Mouse (Mus musculus) layer of hippocampus, adult 2 months (tissue): ENCODE data around the gene Tex14. TPM values are rescaled to one million over a fixed set of nuclear protein-coding genes. Genes with fewer than 3 reads are reported as not detected.
"Not testable (repeated sequence)": the region's sequence is repeated elsewhere in the genome, so short reads cannot be mapped to it uniquely, and the experiment has no call there.

Experiments
- DNase-seq, 2 experiments: peaks; one replicate each; pipeline ENCODE4 v3.0.0; 2022; ENCODE audit warnings: low spot score in 2 of 2
- H3K27ac ChIP-seq: fragments of 200-600 bp; 2 replicates; pipeline ENCODE4 v1.8.1; 2022
- H3K4me3 ChIP-seq: fragments of 200-600 bp; 2 replicates; pipeline ENCODE4 v1.8.1; 2022; ENCODE audit warnings: mild to moderate bottlenecking
- CTCF ChIP-seq: fragments of 200-600 bp; conservative IDR thresholded peaks from 2 replicates; pipeline ENCODE4 v1.8.1; 2022; ENCODE audit warnings: antibody characterized with exemption, mild to moderate bottlenecking, moderate library complexity
- total RNA-seq, 2 experiments: library from RNA; stranded (reverse); gene quantifications; 2 replicates each; pipeline ENCODE4 v1.2.3; 2021

Tex14 gene
- total RNA-seq, 2 experiments from 2014 or later = 0.20 to 0.26 TPM

DNA sequence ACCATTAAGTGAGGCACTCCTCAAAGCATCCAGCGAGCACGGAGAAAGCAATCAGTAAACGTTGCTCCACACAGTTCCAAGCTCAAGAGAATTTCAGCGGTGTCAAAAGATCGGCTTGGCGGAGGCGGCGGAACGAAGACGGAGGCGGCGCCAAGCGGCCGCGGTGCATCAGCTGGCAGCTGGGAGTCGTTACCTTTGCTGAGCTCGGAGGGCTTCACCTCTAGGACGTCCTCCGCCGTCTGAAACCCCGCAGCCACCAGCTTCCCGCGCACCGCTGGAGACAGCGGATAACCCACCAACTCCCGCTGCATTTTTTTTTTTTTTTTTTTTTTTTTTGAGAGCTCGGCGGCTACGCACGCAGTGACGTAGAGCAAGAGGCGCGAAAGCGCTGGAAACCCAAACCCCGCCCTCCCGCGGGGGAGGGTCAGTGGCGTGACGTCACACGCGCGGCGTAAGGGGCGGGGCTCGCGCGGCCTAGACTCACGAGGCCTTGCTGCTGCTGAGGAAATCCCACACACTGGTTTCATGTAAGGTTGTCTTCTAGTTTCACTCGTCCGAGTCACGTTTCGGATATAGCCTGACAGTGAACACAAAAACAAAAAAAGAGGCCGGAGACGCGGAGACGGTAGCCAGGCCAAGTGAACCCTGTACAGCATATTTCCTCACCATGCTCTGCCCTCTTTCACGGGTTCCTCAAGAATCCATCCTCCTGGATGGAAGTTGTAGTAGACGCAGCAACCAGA, 583 bp upstream of the Tex14 start:
- H3K4me3 ChIP-seq = peak overlapping the region; percentile 59
- peak; percentile 15; the same call in 1 of the 2 replicates for TF ChIP-seq CTCF
- peak; percentile 94 to 98 for DNase-seq
- peak overlapping the region; percentile 97 for H3K27ac ChIP-seq

DNA sequence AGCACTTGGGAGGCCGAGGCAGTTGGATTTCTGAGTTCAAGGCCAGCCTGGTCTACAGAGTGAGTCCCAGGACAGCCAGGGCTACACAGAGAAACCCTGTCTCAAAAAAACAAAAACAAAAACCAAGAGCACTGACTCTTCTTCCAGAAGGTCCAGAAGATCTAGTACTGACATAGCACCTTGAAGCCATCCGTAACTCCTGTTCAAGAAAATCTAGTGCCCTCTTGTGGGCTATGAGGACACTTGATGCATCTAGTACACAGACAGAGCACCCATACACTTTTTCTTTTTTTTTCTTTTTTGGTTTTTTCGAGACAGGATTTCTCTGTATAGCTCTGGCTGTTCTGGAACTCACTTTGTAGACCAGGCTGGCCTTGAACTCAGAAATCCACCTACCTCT, 8.5 kb downstream of the Tex14 start:
- H3K4me3 ChIP-seq, H3K27ac ChIP-seq, DNase-seq: not testable (repeated sequence)
- peak; percentile 65 for TF ChIP-seq CTCF

GRCm38 (mm10) chr11:87416120-87416519, 11.3 kb downstream of the Tex14 start:
- H3K27ac ChIP-seq = no peak overlapping the region
- TF ChIP-seq CTCF = no peak

GRCm38 (mm10) chr11:87420861-87421260, 16.0 kb downstream of the Tex14 start:
- TF ChIP-seq CTCF = no peak
- no peak for DNase-seq

More at GRCm38 (mm10) chr11:87416120-87416519, 11.3 kb downstream of the Tex14 start:
- no peak overlapping the region for H3K4me3 ChIP-seq
- DNase-seq = no peak

DNA sequence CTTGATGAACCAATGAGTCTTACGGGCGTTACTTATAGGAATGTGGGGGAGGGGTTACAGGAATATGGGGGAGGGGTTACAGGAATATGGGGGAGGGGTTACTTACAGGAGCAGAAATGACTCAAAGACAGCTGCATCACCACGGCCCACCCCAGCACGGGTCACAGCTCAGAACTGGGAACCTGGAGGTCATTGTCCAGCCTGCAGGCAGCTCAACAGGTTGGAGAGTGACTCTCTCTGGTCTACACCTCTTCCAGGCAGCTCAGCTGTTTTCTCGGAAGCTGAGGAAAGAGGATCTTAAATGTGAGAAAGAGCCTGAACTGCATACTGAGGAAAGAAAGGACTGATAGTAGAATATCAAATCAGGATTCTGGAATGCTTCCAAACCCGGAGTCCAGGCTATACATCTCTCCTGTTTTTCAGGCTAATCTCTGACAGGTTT, 16.9 kb downstream of the Tex14 start:
- peak overlapping the region; percentile 62 for H3K4me3 ChIP-seq
- DNase-seq = no peak
- H3K27ac ChIP-seq = peak overlapping the region; percentile 99
- no peak for TF ChIP-seq CTCF

More at GRCm38 (mm10) chr11:87420861-87421260, 16.0 kb downstream of the Tex14 start:
- Histone ChIP-seq H3K27ac (no peak overlapping the region), H3K4me3 (no peak overlapping the region)

DNA sequence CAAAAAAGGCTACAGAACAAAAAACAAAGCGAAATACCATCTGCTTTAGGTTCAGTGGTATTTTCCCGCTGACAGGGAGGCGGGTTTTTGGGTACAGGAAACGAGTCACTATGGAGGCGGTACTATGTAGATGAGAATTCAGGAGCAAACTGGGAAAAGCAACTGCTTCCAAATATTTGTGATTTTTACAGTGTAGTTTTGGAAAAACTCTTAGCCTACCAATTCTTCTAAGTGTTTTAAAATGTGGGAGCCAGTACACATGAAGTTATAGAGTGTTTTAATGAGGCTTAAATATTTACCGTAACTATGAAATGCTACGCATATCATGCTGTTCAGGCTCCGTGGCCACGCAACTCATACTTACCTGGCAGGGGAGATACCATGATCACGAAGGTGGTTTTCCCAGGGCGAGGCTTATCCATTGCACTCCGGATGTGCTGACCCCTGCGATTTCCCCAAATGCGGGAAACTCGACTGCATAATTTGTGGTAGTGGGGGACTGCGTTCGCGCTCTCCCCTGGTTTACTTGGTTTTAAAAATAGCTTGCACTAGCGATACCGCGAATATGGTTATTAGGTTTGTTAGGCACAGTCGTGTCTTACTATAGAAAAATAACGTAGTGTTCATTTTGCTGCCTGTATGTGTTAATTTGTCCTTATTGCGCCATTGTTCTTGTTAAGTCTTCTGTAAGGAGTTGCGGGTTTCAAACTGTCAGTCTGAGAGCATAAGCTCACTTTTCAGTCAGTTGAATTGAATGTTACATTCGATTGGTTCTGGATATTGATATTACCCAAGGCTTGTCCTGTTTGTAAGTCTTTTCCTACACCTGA, 17.9 kb downstream of the Tex14 start:
- Histone ChIP-seq H3K27ac (peak overlapping the region; percentile 99), H3K4me3 (peak overlapping the region; percentile 62)
- DNase-seq = peak; percentile 86 to 89
- TF ChIP-seq CTCF = no peak

DNA sequence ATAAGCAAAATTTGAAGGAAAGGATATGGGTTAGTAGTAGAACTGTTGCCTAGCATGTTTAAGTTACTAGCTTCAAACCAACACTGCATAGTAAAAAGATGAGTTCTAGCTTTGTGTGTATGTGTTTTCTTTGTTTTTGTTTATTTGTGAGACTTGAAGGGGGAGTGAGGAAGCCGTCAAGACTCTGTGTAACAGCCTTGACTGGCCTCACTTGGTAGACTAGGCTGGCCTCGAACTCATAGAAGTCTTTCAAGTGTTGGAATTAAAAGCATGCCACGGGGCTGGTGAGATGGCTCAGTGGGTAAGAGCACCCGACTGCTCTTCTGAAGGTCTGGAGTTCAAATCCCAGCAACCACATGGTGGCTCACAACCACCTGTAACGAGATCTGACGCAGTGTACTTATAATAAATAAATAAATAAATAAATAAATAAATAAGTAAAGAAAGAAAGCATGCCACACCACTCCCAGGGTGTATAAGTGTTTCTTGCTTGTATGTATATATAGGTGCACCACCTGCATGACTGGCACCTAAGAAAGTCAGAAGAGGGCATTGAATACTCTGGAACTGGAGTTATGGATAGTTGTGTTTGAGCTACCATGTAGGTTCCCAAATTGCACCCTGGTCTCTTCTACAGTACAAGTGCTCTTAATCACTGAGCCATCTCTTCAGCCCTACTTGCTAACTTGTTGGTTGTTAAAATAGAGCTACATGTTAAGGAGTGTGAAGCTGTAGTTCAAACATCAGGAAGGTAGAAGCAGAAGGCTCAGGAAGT, 18.9 kb downstream of the Tex14 start:
- Histone ChIP-seq H3K4me3 (no peak overlapping the region), H3K27ac (peak overlapping the region; percentile 99; the same call in 1 of the 2 replicates)
- TF ChIP-seq CTCF = no peak
- no peak for DNase-seq

DNA sequence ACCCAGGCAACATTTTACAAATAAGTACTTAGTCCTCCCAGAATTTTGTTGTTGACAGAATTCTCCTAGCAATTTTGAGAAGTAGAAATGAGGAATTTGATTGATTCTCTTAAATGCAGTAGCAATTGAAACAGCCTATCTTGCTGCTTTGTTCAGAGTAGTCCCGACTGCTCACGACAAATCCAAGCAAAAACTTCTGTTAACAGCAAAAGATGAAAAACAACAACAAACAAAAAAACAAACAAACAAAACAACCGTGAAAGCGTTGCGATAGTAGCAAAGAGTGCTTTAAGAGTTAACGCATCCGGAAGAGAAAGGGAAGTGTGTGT, 21.2 kb downstream of the Tex14 start:
- peak overlapping the region; percentile 52 for H3K4me3 ChIP-seq
- peak overlapping the region; percentile 89 for H3K27ac ChIP-seq
- no peak for TF ChIP-seq CTCF
- DNase-seq = no peak

DNA sequence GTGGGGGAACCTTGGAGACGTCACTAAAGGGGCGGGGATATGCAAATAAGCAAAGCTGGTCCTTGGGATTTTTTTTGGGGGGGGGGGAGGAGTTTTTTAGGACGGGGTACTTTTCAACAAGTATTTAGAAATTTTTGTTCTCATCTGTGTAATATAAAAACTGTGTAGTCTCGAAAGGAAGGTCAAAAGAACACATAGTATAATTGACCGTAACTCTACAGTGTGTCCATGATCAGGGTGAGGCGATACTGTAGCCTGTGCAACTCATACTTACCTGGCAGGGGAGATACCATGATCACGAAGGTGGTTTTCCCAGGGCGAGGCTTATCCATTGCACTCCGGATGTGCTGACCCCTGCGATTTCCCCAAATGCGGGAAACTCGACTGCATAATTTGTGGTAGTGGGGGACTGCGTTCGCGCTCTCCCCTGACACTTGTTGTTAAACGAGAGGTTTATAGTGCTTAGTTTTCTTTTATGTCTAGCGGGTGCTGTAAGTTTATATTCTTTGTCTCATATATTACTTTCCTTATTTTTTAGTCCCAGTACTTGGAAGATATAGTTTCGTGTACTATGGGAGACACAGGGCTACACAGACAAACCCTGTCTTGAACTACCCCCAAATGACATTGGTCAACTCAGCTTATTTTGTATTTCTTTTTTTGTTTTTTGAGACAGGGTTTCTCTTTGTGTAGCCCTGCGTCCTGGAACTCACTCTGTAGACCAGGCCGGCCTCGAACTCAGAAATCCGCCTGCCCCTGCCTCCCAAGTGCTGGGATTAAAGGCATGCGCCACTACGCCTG, 21.8 kb downstream of the Tex14 start:
- Histone ChIP-seq H3K4me3 (peak overlapping the region; percentile 52), H3K27ac (peak overlapping the region; percentile 89)
- peak; percentile 71 to 78 for DNase-seq

GRCm38 (mm10) chr11:87427273-87428050, 22.6 kb downstream of the Tex14 start:
- DNase-seq = no peak
- Histone ChIP-seq H3K27ac (peak overlapping the region; percentile 89; the same call in 1 of the 2 replicates), H3K4me3 (no peak overlapping the region)
- TF ChIP-seq CTCF = no peak

- no peak overlapping the region for H3K4me3 ChIP-seq
- no peak for TF ChIP-seq CTCF
- no peak for DNase-seq
- H3K27ac ChIP-seq = no peak overlapping the region
Measured at GRCm38 (mm10) chr11:87428051-87428673, 23.3 kb downstream of the Tex14 start.
